Mouse (Mus musculus) cerebellum, postnatal 36 days (tissue): ENCODE data around the gene Cep164.
A peak's percentile ranks its signal among the peaks of the same experiment; 100 is the strongest.

Source experiments
- DNase-seq, 2 experiments: peaks; one replicate each; pipeline ENCODE4 v3.0.0; 2021 to 2022; ENCODE audit warnings: mixed read lengths in 2 of 2

Cep164 gene

DNA sequence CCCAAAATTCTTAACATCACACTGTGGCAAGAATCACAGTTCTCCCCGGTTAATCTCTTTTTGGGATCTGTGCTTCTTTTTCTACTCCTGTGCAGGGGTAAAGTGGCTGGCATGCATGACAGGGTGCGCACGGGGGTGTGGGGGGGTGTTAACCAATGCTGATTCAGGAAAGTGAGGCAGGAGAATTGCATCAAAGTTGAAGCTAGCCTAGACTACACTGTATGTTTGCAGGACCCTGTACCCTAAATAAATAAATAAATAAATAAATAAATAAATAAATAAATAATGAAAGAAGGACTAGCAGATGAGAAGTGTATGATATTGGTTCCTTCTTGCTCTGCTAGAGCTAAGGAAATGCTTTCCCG lies 9.6 kb upstream of the Cep164 start:
- DNase-seq = no peak

DNA sequence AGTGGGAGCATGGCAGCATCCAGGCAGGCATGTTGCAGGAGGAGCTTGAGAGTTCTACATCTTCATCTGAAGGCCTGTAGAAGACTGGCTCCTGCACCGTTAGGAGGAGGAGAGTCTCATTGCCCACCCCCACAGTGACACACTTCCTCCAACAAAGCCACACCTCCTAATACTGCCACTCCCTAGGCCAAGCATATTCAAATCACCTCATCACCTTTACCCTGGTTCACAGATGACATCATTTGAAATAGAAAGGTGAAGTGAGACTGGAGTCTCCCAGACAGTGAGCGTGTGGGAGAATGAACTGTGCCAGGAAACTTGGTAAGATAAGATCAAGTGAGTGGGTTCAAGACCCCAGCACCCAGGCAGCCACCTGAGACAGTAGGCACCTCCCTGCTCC lies 5.0 kb upstream of the Cep164 start:
- no peak for DNase-seq

DNA sequence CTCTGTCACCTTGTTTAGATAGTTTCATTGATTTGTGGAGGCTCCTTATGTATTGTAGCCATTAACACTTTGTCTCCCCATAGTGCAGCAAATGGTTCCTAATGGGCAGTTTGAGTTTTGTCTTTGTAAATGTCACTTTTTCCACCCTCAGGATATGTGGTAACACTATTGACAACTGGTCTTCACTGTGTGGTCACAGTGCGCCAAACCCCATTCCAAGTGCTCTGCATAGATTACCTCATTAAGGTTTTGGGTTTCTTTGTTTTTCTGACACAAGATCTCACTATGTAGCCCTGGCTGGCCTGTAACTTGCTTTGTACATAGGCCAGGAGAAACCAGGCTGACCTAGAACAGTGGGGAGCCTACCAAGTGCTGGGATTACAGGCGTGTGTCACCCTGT lies 4.4 kb upstream of the Cep164 start:
- no peak for DNase-seq

DNA sequence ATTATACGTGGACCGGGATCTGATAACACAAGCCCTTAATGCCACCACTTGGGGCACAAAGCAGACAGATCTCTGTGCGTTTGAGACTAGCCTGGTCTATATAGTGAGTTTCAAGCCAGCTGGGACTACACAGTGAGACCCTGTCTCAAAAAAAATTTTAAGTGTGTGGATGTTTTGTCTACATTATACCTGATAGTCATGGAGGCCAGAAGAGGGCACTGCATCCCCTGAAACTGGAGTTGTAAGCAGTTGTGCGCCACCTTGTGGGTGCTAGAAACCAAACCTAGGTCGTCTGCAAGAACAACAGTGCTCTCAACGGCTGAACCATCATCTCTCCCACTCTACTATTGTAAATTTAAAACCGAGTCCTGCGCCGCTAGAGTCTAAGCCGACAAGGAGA lies 616 bp upstream of the Cep164 start:
- DNase-seq = peak; percentile 76

DNA sequence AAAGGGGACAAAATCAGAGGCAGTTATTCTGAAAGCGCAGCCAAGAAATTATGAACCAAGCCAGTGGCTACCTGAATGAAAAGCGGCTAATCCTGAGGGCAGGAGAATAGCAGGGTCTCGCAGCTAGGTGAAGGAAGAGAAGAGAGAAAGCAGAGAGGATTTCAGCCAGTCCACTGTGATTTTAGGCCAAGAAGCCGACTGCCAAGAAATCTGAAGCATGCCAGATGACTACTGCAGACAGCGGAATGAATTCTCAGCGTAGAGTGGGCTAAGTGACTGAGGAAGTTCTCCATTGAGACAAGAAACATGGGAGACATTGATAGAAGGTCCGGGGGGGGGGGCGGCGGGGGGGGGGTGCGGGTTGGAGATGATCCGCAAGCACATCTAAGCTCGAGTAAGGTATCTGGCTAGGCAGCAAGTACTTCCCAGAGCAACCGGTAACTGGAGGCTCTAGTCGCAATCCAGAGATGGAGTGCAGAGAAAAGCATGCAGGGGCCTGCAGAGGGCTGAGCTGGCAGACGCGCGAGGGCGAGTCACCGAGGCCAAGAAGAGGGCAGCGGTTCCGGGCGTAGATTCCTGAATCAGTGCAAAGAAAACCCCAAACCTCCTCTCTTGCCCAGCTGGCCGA lies 714 bp downstream of the Cep164 start:
- peak in 1 of 2 experiments; percentile 33 for DNase-seq

DNA sequence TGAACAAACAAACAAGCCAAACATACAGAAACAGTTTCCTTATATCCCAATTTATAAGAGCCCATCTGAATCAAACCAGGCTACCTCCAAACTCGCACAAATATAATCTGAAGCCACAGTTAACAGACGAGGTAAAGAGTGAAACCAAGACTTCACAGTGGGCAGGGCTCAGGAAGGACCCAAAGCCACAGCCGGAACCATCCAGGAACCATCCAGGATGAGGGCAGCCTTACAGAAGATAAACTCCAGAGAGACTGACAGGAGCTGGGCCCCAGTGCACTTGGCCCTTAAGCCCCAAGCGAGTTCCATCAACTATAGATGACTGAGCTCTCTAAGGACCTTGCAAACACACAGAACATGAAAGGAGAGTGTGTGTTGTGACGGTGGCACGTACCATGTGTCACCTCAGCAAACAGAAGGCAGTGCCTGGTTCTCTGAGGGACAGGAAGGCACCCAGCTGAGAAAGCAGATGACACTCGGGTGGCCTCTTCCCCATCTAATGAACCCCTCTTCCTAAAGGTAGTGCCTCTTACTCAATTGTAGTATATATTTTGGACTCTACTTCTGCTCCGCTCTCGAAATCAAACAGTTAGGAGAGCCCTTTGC lies 10.0 kb downstream of the Cep164 start:
- peak; percentile 62 to 66 for DNase-seq

DNA sequence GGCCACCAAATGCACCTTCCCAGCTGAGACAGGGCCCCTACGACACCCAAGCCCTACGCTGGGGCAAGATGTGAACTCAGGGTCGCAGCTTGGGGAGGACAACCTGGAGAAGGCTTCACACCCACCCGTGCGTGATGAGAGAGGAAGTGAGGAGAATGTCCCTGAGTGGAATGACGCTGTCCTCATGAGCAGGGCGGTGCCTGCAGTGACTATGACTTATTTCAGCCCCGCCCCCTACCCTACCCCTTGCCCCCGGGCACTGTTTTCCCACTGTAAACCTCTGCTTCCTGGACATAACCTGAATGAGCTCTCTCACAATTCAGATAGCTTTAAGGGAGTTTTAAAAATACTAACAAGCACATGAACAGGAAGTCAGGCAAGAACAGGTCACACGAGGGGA lies 13.0 kb downstream of the Cep164 start:
- no peak for DNase-seq

DNA sequence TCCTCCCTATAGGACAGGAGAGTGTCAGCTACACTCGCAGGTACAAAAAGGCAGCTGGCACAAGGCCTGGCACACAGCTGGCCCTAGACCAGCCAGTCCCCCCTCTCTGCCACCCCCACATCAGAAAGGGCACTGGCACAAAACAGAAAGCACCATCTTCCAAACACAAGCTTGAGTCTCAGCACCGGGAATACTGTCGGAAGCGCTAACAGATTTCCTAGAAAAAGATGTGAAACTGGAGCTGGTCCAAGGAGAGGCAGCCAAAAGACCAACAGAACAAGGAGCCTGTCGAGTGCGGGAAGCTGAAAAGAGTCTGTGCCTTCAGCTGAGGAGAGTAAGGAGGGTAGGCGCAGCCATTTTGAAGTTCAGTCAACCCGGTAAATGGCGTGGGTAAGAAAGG lies 13.4 kb downstream of the Cep164 start:
- DNase-seq = peak; percentile 44 to 54

DNA sequence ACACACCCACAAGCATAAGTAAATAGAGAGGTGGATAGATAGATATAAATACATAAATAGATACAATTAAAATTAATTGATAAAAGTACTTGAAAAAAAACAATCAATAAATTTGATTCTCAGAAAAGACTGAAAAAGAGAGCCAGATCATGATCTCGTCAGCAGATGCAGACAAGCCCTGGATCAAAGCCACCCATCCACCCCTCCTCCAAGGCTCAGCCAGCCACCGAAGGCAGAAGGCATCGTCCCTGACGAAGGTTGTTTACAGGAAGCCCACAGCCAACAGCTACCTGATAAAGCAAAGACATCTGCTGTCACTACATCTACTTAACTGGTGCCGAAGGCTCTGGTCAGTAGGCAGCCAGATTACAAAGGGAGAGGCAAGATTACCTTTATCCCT lies 16.5 kb downstream of the Cep164 start:
- no peak for DNase-seq

DNA sequence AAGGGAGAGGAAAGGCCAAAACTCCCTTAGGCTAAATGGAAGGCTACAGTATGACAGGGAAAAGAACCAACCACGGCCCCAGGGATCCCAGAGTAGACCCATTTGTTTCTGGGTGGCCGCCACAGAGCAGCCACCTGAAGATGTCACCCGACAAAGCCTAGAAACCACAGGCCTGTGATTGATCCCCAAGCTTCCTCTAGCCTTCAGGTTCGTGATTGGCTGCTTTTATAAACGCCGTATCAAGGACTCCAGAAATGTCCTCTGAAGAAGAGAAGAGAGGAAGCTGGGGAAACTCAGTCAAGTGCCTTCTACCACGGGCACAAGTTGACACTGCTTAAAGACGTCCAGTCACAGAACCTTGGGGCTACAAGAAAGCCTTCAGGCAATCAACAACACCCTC lies 20.7 kb downstream of the Cep164 start:
- no peak for DNase-seq

DNA sequence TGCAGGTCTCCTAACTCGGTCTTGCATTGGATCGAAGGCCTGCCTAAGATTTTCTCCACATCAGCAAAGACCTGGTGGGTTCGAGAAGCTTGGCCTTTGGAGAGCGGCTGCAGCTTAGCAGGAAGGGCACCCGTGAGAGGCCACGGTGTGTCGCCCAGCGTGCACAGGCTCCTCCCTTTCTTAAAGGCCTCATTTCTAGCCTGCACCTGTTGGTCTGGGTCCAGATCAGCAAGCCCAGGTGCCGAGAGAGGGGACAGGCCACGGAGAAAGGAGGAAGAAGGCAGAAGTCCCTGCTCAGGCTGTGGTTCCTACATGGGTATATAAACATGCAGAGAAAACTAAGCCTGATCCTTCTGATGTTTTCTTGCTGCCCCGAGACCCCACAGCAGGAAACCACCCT lies 21.2 kb downstream of the Cep164 start:
- no peak for DNase-seq

DNA sequence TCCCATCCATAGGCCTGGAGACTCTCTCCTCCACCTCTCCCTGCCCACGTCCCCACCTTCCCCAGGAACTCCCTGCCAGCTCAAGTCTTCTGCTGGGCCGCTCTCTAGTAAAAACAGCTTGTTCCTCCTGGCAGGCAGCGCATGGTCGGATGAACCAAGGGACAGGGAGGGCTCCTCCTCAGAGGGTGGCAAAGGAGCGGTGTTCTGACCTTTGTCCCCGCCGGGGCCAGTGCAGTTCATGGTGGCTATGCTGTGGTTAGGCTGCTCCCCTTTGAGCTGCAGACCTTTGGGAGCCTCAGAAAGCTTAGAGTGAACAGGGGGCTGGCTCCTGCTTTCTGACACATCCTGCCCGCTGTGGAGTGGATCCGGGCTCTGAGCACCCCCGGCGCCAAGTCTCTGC lies 21.6 kb downstream of the Cep164 start:
- DNase-seq = no peak

DNA sequence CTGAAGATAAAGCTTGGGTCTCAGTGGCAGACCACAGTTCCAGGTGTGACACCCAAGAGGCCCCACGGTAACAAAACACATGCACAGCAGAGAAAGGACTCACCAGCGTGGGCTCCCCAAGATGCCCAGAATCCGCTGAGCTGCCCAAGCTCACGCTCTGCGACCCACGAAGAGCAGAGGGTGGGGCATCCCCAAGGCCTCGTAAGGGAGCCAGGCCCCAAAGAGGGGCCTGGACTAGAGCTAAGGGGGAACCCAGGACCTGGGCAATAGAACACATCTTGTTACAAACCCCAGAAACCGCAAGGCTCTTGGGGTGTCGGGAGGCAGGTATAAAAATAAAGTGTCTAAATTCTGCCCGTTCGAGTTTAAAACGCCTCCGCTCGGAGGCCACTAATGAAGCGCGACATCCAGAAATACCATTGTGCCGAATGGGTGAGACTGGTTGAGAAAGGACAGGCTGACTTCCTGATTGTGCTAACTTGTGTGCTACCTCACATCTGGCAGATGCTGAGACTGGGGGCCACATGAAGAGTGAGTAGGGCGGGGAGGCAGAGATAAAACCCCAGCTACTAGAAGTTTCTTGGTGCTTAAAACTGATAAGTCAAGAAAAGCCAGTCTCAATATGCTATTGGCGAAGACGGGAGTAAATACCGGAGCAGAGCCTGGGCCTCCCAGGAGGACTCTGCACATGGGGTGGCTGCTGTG lies 25.3 kb downstream of the Cep164 start:
- DNase-seq = no peak

DNA sequence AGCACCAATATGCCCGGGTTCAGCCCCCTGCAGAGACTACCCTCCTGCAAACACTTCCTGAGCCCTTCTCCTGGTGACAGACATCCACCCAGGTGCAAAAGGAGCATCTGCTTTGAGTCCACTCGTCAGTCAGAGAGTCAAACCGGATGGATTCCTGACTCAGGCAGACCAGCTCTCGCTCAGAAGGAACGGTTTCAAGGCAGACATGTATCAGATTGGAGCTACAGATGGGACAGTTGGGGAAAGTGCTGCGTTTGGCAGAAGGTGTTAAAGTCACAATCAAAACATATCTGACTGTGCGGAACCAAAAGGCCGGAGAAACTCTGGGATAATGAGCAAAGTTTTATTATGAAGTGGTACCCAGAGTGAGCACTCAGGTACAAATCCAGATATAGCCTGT lies 29.1 kb downstream of the Cep164 start:
- DNase-seq = no peak

DNA sequence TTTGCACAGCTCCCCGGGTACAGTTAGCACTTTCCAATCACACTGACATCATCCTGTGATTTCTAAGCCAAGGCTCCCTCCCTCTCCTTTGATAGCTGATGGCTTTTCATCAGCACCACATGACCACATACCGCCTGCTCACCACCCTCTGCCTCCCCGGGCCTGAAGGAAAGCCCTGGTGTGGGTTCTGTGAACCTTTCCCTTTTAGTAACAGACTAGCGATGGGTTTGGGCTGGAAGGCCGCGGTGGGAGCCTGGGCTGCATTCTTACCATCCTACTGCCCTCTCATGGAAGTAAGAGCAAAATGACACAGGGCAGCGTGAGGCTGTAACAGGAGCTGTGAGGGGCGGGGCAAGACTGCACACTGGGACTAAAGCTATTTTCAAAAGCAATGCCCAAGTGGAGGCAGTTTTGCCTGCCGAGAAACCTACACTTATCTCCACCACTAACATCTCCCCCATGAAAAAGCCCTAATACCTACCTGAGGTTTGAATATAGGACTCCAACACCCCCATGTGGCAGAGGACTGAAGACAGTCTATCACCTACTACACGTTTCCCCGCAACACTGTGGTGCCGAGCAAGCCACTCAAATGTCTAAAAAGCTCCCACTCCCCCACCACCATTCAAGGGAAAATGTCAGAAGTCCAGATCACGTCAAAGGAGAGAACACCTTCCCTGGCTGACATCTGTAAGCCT lies 29.9 kb downstream of the Cep164 start:
- DNase-seq = peak; percentile 34 to 41

DNA sequence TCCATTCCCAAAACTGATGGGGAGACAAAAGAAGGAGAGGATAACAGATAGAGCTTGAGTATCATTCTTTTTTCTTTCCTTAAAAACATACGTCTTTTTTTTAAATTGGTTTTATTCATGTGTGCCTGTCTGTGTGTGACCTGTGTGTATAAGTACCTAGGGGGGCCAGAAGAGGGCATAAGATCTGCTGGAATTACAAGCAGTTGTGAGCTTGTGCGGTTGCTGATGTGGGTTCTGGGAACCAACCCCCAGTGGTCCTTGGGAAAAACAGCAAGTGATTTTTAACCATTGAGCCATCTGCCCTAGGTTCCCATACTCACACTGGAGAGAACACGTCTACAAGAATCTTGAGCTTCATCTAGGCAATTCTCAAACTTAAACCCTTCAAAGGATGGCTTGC lies 31.2 kb downstream of the Cep164 start:
- DNase-seq = no peak

DNA sequence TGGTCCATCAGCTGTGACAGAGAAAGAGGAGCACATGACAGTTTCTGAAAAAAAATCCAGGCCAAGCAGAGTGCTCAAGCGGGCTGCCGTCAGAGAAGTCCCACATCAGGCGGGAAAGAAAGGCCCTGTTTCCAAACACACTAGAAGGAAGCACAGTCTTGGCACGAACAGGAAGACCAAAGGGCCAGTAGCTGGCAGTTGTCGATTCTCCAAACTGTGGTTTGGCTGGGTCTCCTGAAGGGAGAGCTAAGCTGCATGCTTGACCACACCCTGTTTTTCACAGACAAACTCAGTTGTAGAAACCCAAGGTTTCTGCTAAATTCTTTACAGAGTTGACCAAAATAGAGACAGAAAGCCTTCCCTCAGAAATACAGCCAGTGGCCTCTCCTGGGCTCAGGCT lies 32.8 kb downstream of the Cep164 start:
- no peak for DNase-seq

DNA sequence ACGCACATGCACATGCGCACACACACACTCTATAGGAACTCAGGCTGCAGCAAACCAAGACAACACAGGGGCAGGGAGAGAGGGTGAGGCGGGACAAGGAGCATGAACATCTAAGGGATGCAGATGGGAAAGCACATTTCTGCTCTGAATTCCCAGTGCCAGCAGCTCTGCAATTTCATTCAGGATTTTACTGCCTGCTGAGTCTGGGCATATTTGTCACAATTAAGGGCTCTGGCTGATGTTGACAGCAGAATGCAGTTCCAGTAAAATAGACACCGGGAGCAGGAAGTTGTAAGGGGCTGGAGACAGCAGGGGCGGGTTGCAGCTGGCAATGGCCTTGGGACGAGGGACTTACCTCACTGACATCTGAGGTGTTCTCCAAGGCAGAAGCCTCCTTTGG lies 34.8 kb downstream of the Cep164 start:
- DNase-seq = no peak

DNA sequence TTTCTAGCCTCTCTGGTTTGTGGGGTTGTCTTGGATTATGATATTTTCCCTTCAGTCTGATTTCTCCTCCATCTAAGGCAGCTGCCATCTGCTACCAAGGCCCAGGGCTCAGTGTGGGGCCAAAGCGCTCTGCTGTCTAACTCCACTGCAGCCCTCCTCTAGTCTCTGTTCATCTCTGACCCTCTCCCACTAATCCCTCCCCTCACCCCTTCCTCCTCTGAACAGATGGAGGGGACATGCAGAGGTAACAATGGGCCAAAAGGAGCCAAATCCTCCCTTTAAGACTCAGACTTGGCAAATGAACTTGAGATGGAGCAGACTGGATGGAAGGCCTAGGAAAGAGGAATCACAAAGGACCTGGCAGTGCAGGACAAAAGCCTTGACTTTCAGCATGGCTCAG lies 36.3 kb downstream of the Cep164 start:
- DNase-seq = no peak

DNA sequence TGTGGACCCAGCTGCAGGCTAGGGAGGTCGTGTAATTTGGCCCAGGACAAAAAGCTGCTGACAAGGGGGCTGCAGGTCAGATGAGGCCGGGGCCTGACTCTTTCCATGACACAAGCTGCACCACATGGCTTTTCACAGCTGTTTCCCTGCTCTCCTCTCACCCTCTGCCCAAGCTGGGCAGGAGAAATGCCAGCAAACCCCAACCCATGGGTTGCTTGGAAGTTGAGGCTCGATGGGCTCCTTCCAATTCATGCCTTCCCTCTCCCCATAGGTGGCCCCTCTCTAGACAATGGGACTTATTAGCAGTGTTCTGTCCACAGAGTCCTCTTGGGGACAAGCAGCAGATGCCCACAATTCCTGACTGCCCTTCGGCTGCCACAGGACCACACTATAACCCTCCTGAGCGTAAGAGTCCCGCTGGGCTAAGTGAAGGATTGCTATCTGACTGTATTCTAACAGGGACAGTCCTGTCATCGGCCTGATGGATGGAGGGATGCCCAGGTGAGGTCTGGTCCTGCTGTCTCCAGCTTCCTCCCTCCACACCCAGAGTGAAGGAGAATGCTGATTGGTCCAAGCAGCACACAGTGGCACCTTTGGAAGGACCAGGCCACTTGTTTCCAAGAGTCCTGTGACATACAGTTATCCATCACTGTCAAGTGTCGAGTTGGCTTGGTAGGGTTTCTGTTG lies 36.9 kb downstream of the Cep164 start:
- no peak for DNase-seq

DNA sequence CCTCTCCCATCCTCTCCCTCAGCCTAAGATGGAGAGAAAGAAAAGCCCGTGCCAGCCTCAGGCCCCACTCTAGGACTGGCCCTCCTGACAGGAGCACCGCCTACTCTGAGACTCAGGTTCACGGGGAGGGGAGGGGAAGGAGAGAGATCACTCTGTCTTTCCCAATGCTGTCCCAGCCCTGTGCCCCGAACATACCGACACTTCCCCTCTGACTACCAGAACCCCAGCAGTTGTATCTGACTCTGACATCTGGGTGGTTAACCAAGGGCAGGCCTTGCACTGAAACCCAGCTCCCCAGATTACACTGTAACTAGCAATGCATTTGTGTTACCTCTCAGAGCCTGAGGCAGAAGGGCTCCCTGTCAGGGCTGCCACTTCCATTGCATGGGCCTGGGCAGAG lies 40.1 kb downstream of the Cep164 start:
- DNase-seq = no peak

DNA sequence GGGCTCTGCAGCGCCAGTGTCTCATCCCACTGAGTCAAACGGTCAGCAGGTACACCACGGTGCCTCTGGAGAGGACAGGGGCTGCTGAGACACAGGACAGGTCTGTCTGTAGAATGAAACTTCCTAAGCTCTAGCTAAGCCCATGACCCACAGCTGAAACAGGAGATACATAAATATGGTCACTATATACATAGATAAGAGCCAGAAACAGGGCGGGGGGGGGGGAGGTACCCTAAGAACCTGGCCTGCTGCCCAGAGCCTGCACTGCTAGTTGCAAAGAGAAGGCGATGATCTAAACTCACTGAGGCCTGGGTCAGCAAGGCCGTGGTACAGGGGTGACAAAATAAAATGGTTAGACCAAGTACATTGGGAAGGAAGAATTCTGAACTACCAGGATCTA lies 40.9 kb downstream of the Cep164 start:
- DNase-seq = no peak

DNA sequence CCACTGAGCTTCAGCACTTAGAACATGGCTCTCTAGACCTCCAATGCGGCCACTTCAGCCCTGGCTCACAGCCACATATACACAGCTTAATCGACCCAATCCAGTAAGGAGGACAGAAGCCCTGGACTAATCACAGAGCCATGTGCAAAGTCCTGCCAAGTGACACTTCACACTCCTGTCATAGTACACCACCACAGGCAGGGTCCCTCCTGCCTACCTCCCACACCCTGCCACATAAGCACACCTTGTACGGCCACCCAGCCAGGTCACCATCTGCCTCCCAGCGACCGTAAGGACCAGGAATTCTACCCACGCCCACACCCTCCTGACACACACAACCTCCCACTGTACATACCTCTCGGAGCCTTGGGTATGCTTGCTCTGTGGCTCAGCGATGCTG lies 41.4 kb downstream of the Cep164 start:
- peak; percentile 33 to 40 for DNase-seq
